Mouse (Mus musculus): ENCODE measurements around the gene Apbb2.
A peak's percentile ranks its signal among the peaks of the same experiment; 100 is the strongest.

Gene Apbb2

GRCm38 (mm10) chr5:66549691-66550090, 68.9 kb downstream of the Apbb2 start:
- no peak for DNase-seq (ENCODE audit: low spot score)

- DNase-seq (ENCODE audit: low spot score): no peak
Observed at GRCm38 (mm10) chr5:66546969-66547511, 71.5 kb downstream of the Apbb2 start.

- DNase-seq (ENCODE audit: low spot score): peak; percentile 70
Observed at GRCm38 (mm10) chr5:66545573-66546141, 72.9 kb downstream of the Apbb2 start.

- no peak for DNase-seq (ENCODE audit: low spot score)
Observed at GRCm38 (mm10) chr5:66543761-66544160, 74.8 kb downstream of the Apbb2 start.

GRCm38 (mm10) chr5:66543344-66543743, 75.2 kb downstream of the Apbb2 start:
- no peak for DNase-seq (ENCODE audit: low spot score)

- no peak for DNase-seq (ENCODE audit: low spot score)
Observed at GRCm38 (mm10) chr5:66542521-66542920, 76.1 kb downstream of the Apbb2 start.

GRCm38 (mm10) chr5:66541385-66541784, 77.2 kb downstream of the Apbb2 start:
- DNase-seq (ENCODE audit: low spot score): no peak

GRCm38 (mm10) chr5:66540246-66540645, 78.3 kb downstream of the Apbb2 start:
- no peak for DNase-seq (ENCODE audit: low spot score)

- DNase-seq (ENCODE audit: low spot score): no peak
Observed at GRCm38 (mm10) chr5:66537811-66538210, 80.8 kb downstream of the Apbb2 start.

- DNase-seq (ENCODE audit: low spot score): no peak
Observed at GRCm38 (mm10) chr5:66536696-66537358, 81.8 kb downstream of the Apbb2 start.

- DNase-seq (ENCODE audit: low spot score): no peak
Observed at GRCm38 (mm10) chr5:66535566-66536236, 82.9 kb downstream of the Apbb2 start.

- DNase-seq (ENCODE audit: low spot score): no peak
Observed at GRCm38 (mm10) chr5:66533711-66534425, 84.7 kb downstream of the Apbb2 start.

GRCm38 (mm10) chr5:66532827-66533226, 85.8 kb downstream of the Apbb2 start:
- no peak for DNase-seq (ENCODE audit: low spot score)

GRCm38 (mm10) chr5:66530361-66530760, 88.2 kb downstream of the Apbb2 start:
- DNase-seq (ENCODE audit: low spot score): no peak

GRCm38 (mm10) chr5:66529631-66530030, 89.0 kb downstream of the Apbb2 start:
- no peak for DNase-seq (ENCODE audit: low spot score)

- DNase-seq (ENCODE audit: low spot score): no peak
Observed at GRCm38 (mm10) chr5:66528567-66528966, 90.0 kb downstream of the Apbb2 start.

- no peak for DNase-seq (ENCODE audit: low spot score)
Observed at GRCm38 (mm10) chr5:66527090-66527489, 91.5 kb downstream of the Apbb2 start.

- DNase-seq (ENCODE audit: low spot score): no peak
Observed at GRCm38 (mm10) chr5:66525002-66525401, 93.6 kb downstream of the Apbb2 start.

GRCm38 (mm10) chr5:66523681-66524503, 94.7 kb downstream of the Apbb2 start:
- DNase-seq (ENCODE audit: low spot score): no peak

- no peak for DNase-seq (ENCODE audit: low spot score)
Observed at GRCm38 (mm10) chr5:66521250-66521649, 97.3 kb downstream of the Apbb2 start.

GRCm38 (mm10) chr5:66519511-66519910, 99.1 kb downstream of the Apbb2 start:
- no peak for DNase-seq (ENCODE audit: low spot score)
